Mouse (Mus musculus) olfactory bulb, adult 2 months (tissue): Measurements from ENCODE around the gene Gramd1a. TPM values are rescaled to one million over a fixed set of nuclear protein-coding genes. Genes with fewer than 3 reads are reported as not detected.
A peak's percentile ranks its signal among the peaks of the same experiment; 100 is the strongest.

Source experiments
- H3K27ac ChIP-seq: fragments of 200-500 bp; 2 replicates; pipeline ENCODE4 v1.5.1; 2012; ENCODE audit warnings: low read depth, low read length; ENCODE audit not compliant: insufficient read depth
- H3K4me1 ChIP-seq: fragments of 200-500 bp; 2 replicates; pipeline ENCODE4 v1.6.1; 2012; ENCODE audit warnings: low read length; ENCODE audit not compliant: control insufficient read depth, insufficient read depth
- H3K4me3 ChIP-seq: fragments of 200-500 bp; 2 replicates; pipeline ENCODE4 v1.5.1; 2012; ENCODE audit warnings: mild to moderate bottlenecking, low read depth, low read length, moderate library complexity; ENCODE audit not compliant: insufficient read depth
- CTCF ChIP-seq: fragments of 200-500 bp; IDR thresholded peaks from 2 replicates; pipeline ENCODE4 v1.5.1; 2012; ENCODE audit warnings: low read depth, mild to moderate bottlenecking, low read length, moderate library complexity; ENCODE audit not compliant: insufficient read depth
- POLR2A ChIP-seq: fragments of 200-500 bp; IDR thresholded peaks from 2 replicates; pipeline ENCODE4 v1.6.1; 2012; ENCODE audit warnings: mild to moderate bottlenecking, low read depth, low read length, moderate library complexity; ENCODE audit not compliant: insufficient read depth
- WGBS: fragments of 180-500 bp; shearing (Covaris S2); methylation state at CpG from one replicate; pipeline ENCODE4 v1.1.7; 2018; 5-methylcytosine and 5-hydroxymethylcytosine counted together
- polyA plus RNA-seq: library from polyadenylated mRNA; stranded (reverse); fragments of >200 nt; gene quantifications from 2 replicates; pipeline ENCODE4 v1.2.4, GENCODE M21; 2012; ENCODE audit warnings: low replicate concordance; ENCODE audit not compliant: missing spikeins, insufficient read depth, insufficient read length

Gramd1a gene
- polyA plus RNA-seq, 1 experiment: not detected

DNA sequence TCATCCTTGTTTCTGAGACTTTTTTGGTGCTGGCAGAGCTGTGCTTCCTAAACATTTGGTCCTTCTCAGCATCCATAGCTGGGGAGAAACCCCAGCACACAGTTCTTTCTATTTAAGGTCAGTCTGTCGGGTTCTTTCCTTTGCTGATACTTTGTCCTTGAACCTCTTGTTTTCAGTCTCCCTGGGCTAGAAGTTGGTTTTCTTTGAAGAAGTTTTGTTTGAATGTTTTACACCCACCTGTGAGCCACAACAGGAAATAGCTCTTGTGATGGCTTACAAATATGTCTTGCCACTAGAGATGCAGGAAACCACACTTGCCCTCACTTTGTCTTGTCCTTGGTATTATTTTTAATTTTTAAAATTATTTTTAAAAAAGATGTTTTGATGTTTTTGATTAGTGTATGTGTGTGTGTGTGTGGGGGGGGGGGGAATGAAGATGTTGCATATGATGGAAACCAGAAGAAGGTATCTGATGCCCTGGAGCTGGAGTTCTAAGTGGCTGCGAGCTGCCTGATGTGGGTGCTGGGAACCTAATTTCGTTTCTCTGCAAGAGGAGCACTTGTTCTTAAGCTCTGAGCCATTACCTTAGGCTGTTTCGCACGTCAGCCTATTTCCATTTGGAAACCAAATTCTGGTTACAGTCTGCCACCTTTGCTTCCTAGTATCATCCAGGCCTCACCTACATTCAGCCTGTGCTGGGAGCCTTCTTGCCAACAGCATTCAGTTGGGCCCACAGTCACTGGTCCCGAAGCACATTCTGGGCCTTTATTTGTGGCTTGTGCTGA is 2.0 kb downstream of the Gramd1a start:
- 93% methylated on average over 6 of the region's 6 CpGs for WGBS
- H3K4me3 ChIP-seq: no peak overlapping the region
- peaks cover 12% of the 10 kb centered on the region for H3K4me1 ChIP-seq
- no peak for TF ChIP-seq CTCF
- no peak for TF ChIP-seq POLR2A
- H3K27ac ChIP-seq: no peak overlapping the region

DNA sequence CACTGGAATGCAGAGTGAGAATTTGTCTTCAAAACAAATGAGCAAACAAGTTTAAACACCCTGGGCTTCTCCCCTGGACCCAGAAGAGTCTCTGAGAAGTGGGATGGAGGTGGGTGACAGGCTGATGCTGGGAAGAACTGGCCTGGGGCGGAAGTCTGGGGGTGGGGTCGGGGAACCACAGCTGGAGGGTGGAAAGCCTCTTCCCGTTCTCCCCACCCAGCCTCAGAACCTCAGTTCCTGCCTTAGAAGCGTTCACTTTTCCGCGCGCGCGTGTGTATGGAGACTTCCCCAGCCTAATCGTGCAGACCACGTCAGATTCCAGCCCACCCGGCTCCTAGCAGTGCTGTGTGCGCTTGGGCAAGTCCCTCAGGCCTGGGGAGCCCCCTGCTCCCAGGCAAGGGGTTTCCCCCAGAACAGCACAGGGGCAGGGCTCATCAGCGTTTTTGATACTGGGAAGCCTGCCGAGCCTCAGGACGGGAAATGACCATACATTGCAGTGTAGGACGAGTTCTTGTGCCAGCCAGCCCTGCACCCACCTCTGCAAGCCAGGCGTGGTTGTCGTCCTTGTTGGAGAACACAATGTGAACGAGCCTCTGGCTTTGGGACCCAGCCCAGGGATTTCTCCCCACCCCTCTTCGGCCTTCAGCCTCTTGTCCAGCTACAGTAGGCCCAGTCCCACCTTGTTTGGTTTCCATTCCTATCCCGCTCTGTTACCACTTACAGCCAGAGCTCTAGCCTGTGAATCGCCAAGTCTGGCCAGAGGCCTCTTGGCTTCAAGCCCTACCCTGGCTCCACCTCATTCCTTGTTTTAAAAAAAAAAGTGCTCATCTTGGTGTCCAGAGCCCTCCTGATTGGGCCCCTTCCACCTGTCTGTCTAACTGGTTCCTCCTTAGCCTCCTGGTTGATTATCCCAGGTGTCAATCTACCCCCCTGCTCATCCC is 4.1 kb downstream of the Gramd1a start:
- peaks cover 17% of the 10 kb centered on the region for H3K4me1 ChIP-seq
- H3K4me3 ChIP-seq: peak overlapping the region; percentile 72
- TF ChIP-seq CTCF: no peak
- 0 out of 2 replicates have a peak, but pooled peaks have one; percentile 32 for TF ChIP-seq POLR2A
- H3K27ac ChIP-seq: peak overlapping the region; percentile 80
- 12% methylated on average over 23 of the region's 23 CpGs for WGBS

DNA sequence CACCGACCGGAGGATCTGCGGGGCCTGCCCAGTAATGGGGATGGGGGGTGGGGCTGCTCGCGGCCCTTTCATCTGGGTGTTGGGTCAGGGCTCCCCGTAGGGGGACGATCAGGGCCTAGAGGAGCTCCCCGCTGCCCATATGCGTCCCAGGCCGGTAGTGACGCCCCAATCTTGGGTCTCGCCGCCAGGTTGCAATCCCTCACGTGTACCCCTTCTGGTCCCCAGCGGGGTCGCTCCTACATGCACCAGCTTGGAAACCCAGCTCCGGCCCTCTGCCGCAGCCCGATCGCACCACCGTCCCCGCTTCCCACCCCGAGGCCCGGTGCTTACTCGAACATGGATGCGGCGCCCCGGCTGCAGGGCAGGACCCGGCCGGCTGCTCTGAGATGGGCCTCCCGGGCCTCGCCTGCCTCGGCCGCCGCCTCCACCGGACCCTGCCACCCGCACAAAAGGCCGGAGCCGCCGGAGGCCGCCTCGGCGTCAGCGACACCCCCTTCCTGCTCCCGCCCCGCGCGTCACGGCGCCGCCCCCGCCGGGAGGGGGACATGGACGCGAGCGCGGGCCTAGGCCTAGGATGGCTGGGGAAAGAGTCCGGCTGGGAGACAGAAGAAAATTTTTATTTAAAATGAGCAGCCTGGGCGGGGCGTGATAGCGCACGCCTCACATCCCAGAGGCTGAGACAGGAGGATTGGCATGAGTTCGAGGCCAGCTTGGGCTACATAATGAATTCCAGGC is 5.0 kb downstream of the Gramd1a start:
- WGBS: under 1% methylated on average over 63 of the region's 63 CpGs
- H3K4me1 ChIP-seq: peaks cover 19% of the 10 kb centered on the region
- TF ChIP-seq POLR2A: peak; percentile 74
- TF ChIP-seq CTCF: no peak
- H3K4me3 ChIP-seq: peak overlapping the region; percentile 72
- H3K27ac ChIP-seq: peak overlapping the region; percentile 80

DNA sequence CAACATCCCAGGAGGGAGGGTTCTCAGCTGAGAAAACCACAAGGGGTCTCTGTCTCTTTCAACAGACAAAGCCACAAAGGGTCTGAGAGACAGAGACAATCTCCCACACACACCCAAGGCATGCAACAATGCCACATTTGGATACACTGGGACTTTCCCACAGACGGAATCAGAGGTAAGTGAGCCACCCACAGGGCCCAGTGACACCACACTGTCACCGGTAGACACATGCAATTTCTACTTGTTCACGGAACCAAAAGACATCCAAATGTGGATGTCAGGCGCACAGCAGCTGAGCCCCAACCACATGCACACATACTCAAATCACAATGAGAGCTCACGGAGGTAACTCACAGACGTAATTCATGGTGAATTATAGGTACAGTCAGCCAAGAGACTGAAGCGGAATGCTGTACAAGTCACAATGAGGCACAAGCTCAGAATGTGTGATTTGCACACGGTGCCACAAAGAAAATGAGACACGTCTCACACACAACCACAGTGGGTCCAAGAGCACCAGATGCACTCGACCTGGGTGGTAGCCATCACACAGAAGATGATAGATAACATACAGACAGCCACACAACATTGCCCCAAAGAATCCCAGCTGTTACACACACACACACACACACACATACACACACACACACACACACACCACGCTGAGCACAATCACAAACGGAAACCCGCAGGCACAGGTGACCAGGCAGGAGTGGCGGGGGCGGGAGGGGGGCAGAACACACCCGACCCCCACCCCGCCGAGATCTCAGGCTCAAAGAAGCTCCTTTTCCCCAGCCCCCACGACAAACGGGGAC is 5.7 kb downstream of the Gramd1a start:
- TF ChIP-seq CTCF: no peak
- TF ChIP-seq POLR2A: no peak
- Histone ChIP-seq H3K27ac (peak overlapping the region; percentile 22), H3K4me3 (peak overlapping the region; percentile 72), H3K4me1 (peaks cover 22% of the 10 kb centered on the region)
- WGBS: under 1% methylated on average over 20 of the region's 20 CpGs

DNA sequence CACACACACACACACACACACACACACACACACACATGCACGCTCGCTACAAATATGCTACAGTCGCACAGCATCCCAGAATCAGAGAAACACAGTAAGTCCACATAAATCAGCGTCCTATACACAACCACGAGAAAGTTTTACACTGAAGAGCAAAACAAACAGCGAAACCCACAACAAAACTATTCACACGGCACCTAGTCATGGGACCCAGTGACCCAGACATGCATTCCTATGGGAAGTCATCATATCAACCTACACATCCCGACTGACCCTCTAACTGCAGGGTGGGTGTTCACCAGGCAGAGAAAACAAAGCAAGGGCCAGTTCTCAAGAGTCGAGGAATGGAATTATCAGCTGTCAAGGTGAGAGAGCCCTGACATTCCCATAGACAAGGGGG is 6.4 kb downstream of the Gramd1a start:
- 17% methylated on average over 9 of the region's 9 CpGs for WGBS
- peak overlapping the region; percentile 72 for H3K4me3 ChIP-seq
- TF ChIP-seq CTCF (no peak), POLR2A (no peak)
- H3K27ac ChIP-seq: no peak overlapping the region
- peaks cover 22% of the 10 kb centered on the region for H3K4me1 ChIP-seq

DNA sequence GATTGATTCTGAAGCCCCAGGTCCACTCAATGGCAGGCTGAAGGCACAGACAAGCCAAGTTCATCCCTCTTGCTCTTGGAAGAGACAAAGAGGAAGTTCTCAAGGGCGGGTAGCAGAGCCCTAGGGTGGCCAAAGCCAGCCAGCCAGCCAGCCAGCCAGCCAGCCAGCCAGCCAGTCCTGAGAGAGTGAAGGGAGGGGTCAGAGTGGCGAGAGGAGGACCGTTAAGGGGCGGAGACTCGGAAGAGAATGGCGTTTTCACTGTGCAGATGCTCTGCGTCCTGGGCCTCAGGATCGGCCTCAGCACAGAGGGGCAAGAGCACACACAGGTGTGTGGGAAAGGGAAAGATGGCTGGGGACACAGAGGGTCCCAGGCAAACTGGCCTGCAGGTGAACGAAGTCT is 6.9 kb downstream of the Gramd1a start:
- TF ChIP-seq CTCF (no peak), POLR2A (no peak)
- WGBS: 9% methylated on average over 9 of the region's 9 CpGs
- peak overlapping the region; percentile 27 for H3K4me3 ChIP-seq
- peaks cover 22% of the 10 kb centered on the region for H3K4me1 ChIP-seq
- H3K27ac ChIP-seq: no peak overlapping the region; the same call in 1 of the 2 replicates

DNA sequence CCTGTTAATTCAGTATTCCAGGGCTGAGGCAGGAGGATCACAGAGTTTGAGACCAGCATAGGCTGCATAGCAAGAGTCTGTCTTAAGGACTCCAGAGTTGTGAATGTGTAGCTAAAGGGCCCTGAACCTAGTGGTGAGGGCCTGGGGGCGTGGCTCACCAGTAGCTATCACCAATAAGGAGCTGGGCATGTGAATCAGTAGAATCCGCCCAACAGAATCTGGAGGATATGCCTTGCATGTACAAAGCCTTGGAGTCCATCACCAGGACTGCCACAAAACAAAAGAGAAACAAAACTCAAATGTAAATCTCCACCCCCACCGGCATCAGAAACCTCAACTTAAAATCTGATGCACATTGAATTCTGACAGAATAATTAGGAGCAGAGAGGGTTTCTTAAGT is 7.6 kb downstream of the Gramd1a start:
- TF ChIP-seq POLR2A (no peak), CTCF (no peak)
- 49% methylated on average over 3 of the region's 3 CpGs for WGBS
- peaks cover 22% of the 10 kb centered on the region for H3K4me1 ChIP-seq
- no peak overlapping the region for H3K27ac ChIP-seq
- no peak overlapping the region for H3K4me3 ChIP-seq

DNA sequence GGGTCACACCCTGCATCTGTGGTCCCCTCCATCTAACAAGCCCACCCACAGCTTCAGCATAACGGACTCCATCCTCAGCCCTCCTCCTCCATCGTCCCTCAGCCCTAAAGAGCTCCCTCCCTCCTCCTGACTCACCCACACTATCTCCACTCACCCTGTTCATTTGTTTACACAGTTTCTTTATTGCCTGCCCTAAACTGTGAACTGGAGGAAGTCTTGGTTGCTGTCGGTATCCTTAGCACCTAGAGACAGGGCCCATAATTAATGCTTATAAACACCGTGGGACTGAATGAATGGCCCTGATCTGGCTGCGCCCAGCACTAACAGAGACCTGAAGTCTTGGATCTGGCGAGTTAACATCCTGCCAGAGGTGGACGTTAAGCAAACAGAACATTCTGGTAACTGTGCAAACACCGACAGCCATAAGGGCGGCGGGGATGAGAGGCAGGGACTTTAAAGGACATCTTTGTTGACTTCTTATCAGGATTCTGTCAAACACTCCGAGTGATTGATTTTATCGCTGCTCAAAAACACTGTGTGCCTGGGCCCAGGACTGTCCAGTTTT is 10.0 kb downstream of the Gramd1a start:
- WGBS: 47% methylated on average over 12 of the region's 12 CpGs
- H3K4me3 ChIP-seq: no peak overlapping the region

More for the DNA sequence above, 10.0 kb downstream of the Gramd1a start:
- TF ChIP-seq POLR2A (no peak), CTCF (no peak)
- H3K27ac ChIP-seq: no peak overlapping the region
- peaks cover 13% of the 10 kb centered on the region for H3K4me1 ChIP-seq
